ENCODE assay signal across 9 mouse cellular contexts in genomic region chr10:70245559-70245945, GRCm38 (mm10). TPM values are rescaled to one million over a fixed set of nuclear protein-coding genes. Genes with fewer than 3 reads are reported as not detected.
A peak's percentile ranks its signal among the peaks of the same experiment; 100 is the strongest.
DNase-seq lines count a peak whose midpoint lies in the region; ATAC-seq lines count a peak whose summit lies in the region.
"Had no signal": no experiment of that assay in that cellular context is flagged by ENCODE, and none has a peak within 500 bp of the region (broad histone marks: within the 10 kb centered on the region; RNA-seq: fewer than 3 reads in every experiment).

No protein-coding gene starts in this region.

- DNase-seq in cerebellum, adult 18-20 months, result peak; percentile 20 to 37
- DNase-seq in cerebellum, adult 11 months, result no peak
- DNase-seq in retina, embryonic 14.5 days (ENCODE audit: low spot score), result peak; percentile 26
- no peak for DNase-seq in retina, postnatal 1 day
- peak; percentile 28 for DNase-seq in mesoderm, embryonic 11.5 days (ENCODE audit: low read depth, low spot score)
- no peak for DNase-seq in thymus, postnatal 36 days
- DNase-seq in frontal cortex, adult 2 months (ENCODE audit: extremely low spot score in 1 of 2, low spot score in 1 of 2), result no peak

- ATAC-seq in hematopoietic stem cell, adult 5-6 weeks (replicated peaks in 1 of 2; ENCODE audit: insufficient read depth in 1 of 2, low FRiP score in 2 of 2, low TSS enrichment in 1 of 2, low read depth in 1 of 2, poor library complexity in 2 of 2, severe bottlenecking in 2 of 2), result peak; percentile 43 to 53

RNA-seq across cellular contexts. Expression of gene Slc16a9, which starts 0.7 kb away (rescaled TPM):
- total RNA-seq in hematopoietic stem cell, adult 5-6 weeks (2017), result 6.5 and 7.4 TPM in 2 replicates
- 2.2 and 2.8 TPM in 2 replicates for polyA plus RNA-seq in frontal cortex, adult 2 months (2012; rRNA removed)
- polyA plus RNA-seq: C2C12 had no signal

RNA-seq across cellular contexts. Expression of gene Mrln, which starts 41.1 kb away (rescaled TPM):
- not detected in 2 replicates for total RNA-seq in hematopoietic stem cell, adult 5-6 weeks (2017)
- 0.36 and 0.95 TPM in 2 replicates for polyA plus RNA-seq in frontal cortex, adult 2 months (2012; rRNA removed)

Comparison
In these comparisons a context has a peak if more than half of its experiments do, and no peak if none do; other contexts are left out.
1. DNase-seq: peak in cerebellum, adult 18-20 months (2 of 2), retina, embryonic 14.5 days (single experiment) and mesoderm, embryonic 11.5 days (single experiment); none in cerebellum, adult 11 months (single experiment), retina, postnatal 1 day (single experiment), thymus, postnatal 36 days (0 of 2) and frontal cortex, adult 2 months (0 of 2).